Mouse (Mus musculus): ENCODE data around the gene Rita1. TPM values are rescaled to one million over a fixed set of nuclear protein-coding genes. Genes with fewer than 3 reads are reported as not detected.
A peak's percentile ranks its signal among the peaks of the same experiment; 100 is the strongest.

Gene Rita1
- polyA plus RNA-seq, 1 experiment from 2014 or later, result 26.5 TPM

DNA sequence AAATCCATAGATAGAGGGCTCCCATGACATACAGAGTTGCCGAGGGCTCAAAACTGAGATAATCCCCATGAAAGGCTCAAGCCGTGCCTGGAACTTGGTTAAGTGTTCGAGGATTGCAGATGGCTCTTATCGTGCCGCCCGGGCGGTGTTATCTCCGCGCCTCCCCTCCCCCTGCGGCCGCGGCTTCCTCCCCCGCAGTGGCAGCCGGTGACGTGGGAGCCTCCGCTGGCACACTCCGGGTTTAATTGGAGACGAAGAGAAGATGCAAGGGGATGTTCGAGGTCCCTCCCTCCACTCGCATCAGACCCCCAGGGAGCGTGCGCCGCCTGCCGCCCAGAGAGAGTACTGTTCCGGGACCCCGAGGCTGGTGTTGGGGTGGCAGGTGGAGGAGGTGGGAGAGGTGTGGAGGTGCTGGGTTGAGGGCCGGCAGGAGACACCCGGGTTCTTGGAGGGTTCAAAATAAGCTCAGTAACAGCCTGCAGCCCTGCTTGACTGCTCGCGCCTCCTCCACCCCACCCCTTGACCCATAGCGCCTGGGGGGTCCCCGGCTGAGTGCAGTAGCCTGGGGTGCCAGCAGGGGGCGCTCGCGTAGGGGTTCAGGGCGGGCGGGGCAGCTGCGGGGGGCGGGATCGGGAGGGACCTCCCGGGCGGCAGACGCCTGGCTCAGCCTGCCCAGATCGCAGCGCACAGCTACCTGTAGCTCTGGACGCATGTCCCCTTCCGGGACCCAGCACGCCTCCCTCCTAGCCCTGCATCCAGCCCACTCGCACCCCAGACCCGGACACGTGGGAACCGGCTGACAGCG is 36.4 kb upstream of the Rita1 start, which contains the start of gene Rasal1:
Rasal1 (plus strand) TSS at position 244 of the 805 bp plus-strand sequence.
- ATAC-seq (ENCODE audit: low read depth), result peak; percentile 31; the same call in 1 of the 2 replicates

DNA sequence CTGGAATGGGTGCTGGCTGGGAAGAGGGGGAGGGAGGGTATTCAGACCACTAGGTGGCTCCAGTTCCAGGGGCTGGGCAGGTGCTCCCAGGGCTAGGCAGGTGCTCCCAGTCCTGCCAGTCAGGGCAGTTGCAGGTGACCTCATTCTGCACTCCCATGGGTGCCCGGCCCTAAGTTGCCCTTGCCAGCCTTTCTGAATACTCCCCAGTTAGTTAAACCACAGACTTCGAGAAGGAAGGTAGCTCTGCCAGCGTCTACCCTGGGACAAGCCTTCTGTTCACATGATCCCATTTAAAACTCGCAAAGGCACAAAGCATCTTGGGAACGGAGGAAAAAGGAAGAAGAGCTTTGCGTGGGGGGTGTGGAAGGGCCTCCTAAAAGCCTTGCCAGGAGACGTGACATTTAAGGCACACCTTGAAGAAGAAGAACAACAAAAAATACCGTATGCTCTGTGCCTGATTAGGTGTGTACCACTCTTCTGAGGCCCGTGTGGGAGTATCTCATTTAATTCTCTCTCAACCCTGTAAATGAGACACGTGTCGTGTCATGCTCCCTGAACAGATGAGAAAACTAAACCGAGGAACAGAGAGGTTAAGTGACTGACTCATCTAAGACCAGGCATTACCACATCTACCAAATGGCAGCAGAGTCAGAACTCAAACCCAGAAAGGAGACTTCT is 35.6 kb upstream of the Rita1 start:
- Histone ChIP-seq H3K27me3 (ENCODE audit: control insufficient read depth, insufficient read depth, low read length) (peaks cover 22% of the 10 kb centered on the region), H3K4me1 (ENCODE audit: control insufficient read depth, insufficient read depth, low read length) (peaks cover 4% of the 10 kb centered on the region; the same call in 1 of the 2 replicates), H3K4me2 (ENCODE audit: low read depth, low read length) (no peak overlapping the region), H3K36me3 (ENCODE audit: control insufficient read depth, insufficient read depth, low read length) (no peaks in the 10 kb centered on the region), H3K9me3 (ENCODE audit: control insufficient read depth, low read length) (no peaks in the 10 kb centered on the region), H3K27ac (ENCODE audit: low read depth, low read length) (no peak overlapping the region), H3K4me3 (ENCODE audit: low read depth, low read length) (no peak overlapping the region), H3K9ac (replicated peaks; ENCODE audit: low read depth, low read length) (no peak overlapping the region)
- no peak for ATAC-seq (ENCODE audit: low read depth)
- 43% methylated on average over 12 of the region's 12 CpGs for WGBS

More for the DNA sequence above, 36.4 kb upstream of the Rita1 start, which contains the start of gene Rasal1:
- Histone ChIP-seq H3K4me2 (ENCODE audit: low read depth, low read length) (peak within 1 kb of the TSS; percentile 34), H3K9me3 (ENCODE audit: control insufficient read depth, low read length) (no peaks in the 10 kb centered on the region), H3K36me3 (ENCODE audit: control insufficient read depth, insufficient read depth, low read length) (no peaks in the 10 kb centered on the region), H3K4me3 (ENCODE audit: low read depth, low read length) (no peak within 1 kb of the TSS), H3K27me3 (ENCODE audit: control insufficient read depth, insufficient read depth, low read length) (peaks cover 22% of the 10 kb centered on the region), H3K4me1 (ENCODE audit: control insufficient read depth, insufficient read depth, low read length) (peaks cover 4% of the 10 kb centered on the region; the same call in 1 of the 2 replicates), H3K9ac (replicated peaks; ENCODE audit: low read depth, low read length) (no peak within 1 kb of the TSS), H3K27ac (ENCODE audit: low read depth, low read length) (no peak within 1 kb of the TSS)
- WGBS, result 2% methylated on average over 43 of the region's 53 CpGs

DNA sequence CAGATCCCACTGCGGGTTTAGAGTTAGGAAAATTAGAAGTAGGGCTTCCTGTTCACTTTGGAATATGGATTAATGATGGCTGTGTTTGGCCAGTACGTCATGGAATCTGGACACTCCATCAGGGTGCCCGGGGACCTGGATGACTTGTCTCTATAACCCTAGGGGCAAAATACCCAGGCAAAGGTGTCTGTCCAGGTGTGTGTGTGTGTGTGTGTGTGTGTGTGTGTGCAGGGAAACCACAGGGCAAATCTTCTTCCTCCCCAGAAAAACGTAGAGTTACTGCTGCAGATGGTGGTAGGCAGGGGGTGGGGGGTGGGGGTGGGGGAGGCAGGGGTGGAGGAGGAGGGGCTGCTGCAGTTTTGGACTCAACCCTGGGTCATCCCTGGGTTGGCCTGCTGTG is 35.0 kb upstream of the Rita1 start:
- Histone ChIP-seq H3K4me1 (ENCODE audit: control insufficient read depth, insufficient read depth, low read length) (peaks cover 4% of the 10 kb centered on the region; the same call in 1 of the 2 replicates), H3K27me3 (ENCODE audit: control insufficient read depth, insufficient read depth, low read length) (peaks cover 22% of the 10 kb centered on the region), H3K9me3 (ENCODE audit: control insufficient read depth, low read length) (no peaks in the 10 kb centered on the region), H3K27ac (ENCODE audit: low read depth, low read length) (no peak overlapping the region), H3K4me2 (ENCODE audit: low read depth, low read length) (no peak overlapping the region), H3K9ac (replicated peaks; ENCODE audit: low read depth, low read length) (no peak overlapping the region), H3K4me3 (ENCODE audit: low read depth, low read length) (no peak overlapping the region), H3K36me3 (ENCODE audit: control insufficient read depth, insufficient read depth, low read length) (no peaks in the 10 kb centered on the region)
- no peak for ATAC-seq (ENCODE audit: low read depth)
- 93% methylated on average over 3 of the region's 4 CpGs for WGBS

DNA sequence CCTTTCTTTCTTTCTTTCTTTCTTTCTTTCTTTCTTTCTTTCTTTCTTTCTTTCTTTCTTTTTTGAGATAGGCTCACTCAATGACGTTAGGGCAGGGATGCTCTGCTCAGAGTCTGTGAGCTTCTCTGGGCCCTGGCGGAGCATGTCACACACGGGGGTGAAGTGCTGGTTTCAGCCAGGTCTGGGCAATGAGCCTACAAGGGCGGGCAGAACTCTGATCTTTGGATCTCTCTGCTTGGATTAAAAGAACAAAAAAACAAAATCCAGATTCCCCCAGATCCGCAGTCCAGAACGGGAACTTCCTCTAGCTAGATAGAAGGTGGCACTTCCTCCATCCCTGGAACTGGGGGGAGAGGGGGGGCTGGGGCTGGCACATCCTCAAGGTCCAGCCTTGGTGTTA is 33.5 kb upstream of the Rita1 start:
- Histone ChIP-seq H3K4me1 (ENCODE audit: control insufficient read depth, insufficient read depth, low read length) (peaks cover 4% of the 10 kb centered on the region; the same call in 1 of the 2 replicates), H3K9ac (replicated peaks; ENCODE audit: low read depth, low read length) (no peak overlapping the region), H3K4me2 (ENCODE audit: low read depth, low read length) (no peak overlapping the region), H3K9me3 (ENCODE audit: control insufficient read depth, low read length) (no peaks in the 10 kb centered on the region), H3K36me3 (ENCODE audit: control insufficient read depth, insufficient read depth, low read length) (no peaks in the 10 kb centered on the region), H3K27me3 (ENCODE audit: control insufficient read depth, insufficient read depth, low read length) (peaks cover 22% of the 10 kb centered on the region), H3K27ac (ENCODE audit: low read depth, low read length) (no peak overlapping the region), H3K4me3 (ENCODE audit: low read depth, low read length) (no peak overlapping the region)
- ATAC-seq (ENCODE audit: low read depth), result no peak
- WGBS, result 62% methylated on average over 6 of the region's 6 CpGs

DNA sequence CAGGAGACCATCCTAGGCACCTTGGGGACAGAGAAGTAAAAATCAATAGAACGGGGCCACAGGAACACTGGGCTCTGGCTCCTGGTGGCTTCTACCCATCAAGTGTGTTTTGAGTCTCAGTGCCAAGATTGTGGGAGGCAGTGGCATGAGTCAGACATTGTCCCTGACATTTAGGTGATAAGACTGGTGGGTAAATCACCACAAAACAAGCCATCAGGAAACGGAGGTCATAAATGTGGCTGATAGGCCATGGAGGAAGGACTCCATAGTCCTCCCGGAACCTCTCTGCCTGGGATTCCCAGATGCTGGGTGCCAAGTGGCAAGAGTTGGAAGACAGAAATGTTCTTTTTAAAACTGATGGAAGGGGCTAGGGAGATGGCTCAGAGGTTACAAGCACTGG is 31.8 kb upstream of the Rita1 start:
- no peak overlapping the region for H3K9ac ChIP-seq (replicated peaks; ENCODE audit: low read depth, low read length)
- no peaks in the 10 kb centered on the region for H3K9me3 ChIP-seq (ENCODE audit: control insufficient read depth, low read length)
- WGBS, result 62% methylated on average over 3 of the region's 3 CpGs
- no peak for ATAC-seq (ENCODE audit: low read depth)
- no peaks in the 10 kb centered on the region for H3K36me3 ChIP-seq (ENCODE audit: control insufficient read depth, insufficient read depth, low read length)
- peaks cover 4% of the 10 kb centered on the region; the same call in 1 of the 2 replicates for H3K4me1 ChIP-seq (ENCODE audit: control insufficient read depth, insufficient read depth, low read length)
- H3K27ac ChIP-seq (ENCODE audit: low read depth, low read length), result no peak overlapping the region
- H3K4me2 ChIP-seq (ENCODE audit: low read depth, low read length), result no peak overlapping the region
- no peak overlapping the region for H3K4me3 ChIP-seq (ENCODE audit: low read depth, low read length)
- H3K27me3 ChIP-seq (ENCODE audit: control insufficient read depth, insufficient read depth, low read length), result peaks cover 6% of the 10 kb centered on the region

DNA sequence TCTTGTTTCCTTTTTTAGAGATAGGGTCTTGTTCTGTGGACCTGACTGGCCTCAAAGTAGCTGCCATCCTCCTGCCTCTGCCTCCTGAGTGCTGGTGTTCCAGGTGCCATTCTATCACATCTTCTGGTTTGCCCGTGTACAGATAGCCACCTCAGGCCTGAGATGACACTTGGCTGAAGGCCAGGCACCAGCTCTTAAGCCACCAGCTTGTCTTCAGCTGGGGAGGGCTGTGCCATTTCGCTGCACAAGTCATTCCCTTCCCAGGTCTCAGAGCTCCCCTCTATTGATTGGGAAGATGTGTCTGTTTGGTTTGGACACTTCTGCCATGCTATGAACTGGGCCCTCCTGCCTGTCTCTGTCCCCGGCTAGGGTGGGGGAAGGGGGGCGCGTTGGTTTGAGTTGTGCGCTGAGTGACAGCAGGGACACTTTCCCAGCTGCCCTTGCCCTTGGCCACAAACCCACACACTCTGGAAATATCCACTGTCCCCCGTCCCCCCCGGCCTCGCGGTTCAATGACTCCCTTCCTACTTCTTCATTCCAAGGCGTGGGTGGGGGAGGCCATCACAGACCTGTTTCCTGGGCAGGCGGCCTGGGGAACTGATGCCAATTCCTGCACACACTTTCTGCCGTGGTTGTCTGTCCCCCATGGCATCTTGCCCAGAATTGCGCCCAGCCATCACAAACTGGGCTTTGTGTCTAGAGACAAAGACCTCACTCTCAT is 31.1 kb upstream of the Rita1 start:
- Histone ChIP-seq H3K27ac (ENCODE audit: low read depth, low read length) (no peak overlapping the region), H3K9ac (replicated peaks; ENCODE audit: low read depth, low read length) (no peak overlapping the region), H3K4me1 (ENCODE audit: control insufficient read depth, insufficient read depth, low read length) (no peaks in the 10 kb centered on the region), H3K4me3 (ENCODE audit: low read depth, low read length) (no peak overlapping the region), H3K4me2 (ENCODE audit: low read depth, low read length) (no peak overlapping the region), H3K9me3 (ENCODE audit: control insufficient read depth, low read length) (no peaks in the 10 kb centered on the region), H3K27me3 (ENCODE audit: control insufficient read depth, insufficient read depth, low read length) (no peaks in the 10 kb centered on the region), H3K36me3 (ENCODE audit: control insufficient read depth, insufficient read depth, low read length) (no peaks in the 10 kb centered on the region)
- no peak for ATAC-seq (ENCODE audit: low read depth)
- 72% methylated on average over 14 of the region's 14 CpGs for WGBS

DNA sequence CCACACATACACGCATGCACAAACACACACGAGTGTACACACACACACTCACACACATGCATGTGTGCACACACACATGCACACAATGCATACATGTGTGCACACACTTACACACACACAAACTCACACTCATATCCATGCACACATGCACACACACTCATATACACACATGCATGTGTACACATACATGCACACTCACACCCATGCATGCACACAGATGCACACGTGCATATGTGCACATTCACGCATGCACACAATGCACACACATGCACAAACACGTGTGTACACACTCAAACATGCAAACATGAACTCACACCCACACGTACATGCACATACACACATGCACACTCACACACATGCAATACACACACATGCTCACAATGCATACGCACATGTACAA is 27.7 kb upstream of the Rita1 start:
- Histone ChIP-seq H3K27me3 (ENCODE audit: control insufficient read depth, insufficient read depth, low read length) (no peaks in the 10 kb centered on the region), H3K4me1 (ENCODE audit: control insufficient read depth, insufficient read depth, low read length) (no peaks in the 10 kb centered on the region), H3K9me3 (ENCODE audit: control insufficient read depth, low read length) (no peaks in the 10 kb centered on the region), H3K4me2 (ENCODE audit: low read depth, low read length) (no peak overlapping the region), H3K27ac (ENCODE audit: low read depth, low read length) (no peak overlapping the region), H3K36me3 (ENCODE audit: control insufficient read depth, insufficient read depth, low read length) (no peaks in the 10 kb centered on the region), H3K9ac (replicated peaks; ENCODE audit: low read depth, low read length) (no peak overlapping the region), H3K4me3 (ENCODE audit: low read depth, low read length) (no peak overlapping the region)
- WGBS, result 94% methylated on average over 7 of the region's 7 CpGs
- no peak for ATAC-seq (ENCODE audit: low read depth)

DNA sequence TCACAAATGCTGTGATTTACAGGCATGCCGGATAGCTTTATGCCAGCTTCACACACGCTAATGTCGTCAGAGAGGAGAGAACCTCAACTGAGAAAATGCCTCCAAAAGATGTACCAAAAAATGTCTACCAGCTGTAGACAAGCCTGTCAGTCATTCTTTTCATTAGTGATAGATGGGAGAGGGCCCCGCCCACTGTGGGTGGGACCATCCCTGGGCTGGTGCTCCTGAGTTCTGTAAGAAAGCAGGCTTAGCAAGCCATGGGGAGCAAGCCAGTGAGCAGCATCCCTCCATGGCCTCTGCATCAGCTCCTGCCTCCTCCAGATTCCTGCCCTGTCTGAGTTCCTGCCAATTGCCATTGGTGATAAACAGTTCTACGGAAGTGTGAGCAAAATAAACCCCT is 23.2 kb upstream of the Rita1 start:
- Histone ChIP-seq H3K27me3 (ENCODE audit: control insufficient read depth, insufficient read depth, low read length) (no peaks in the 10 kb centered on the region), H3K9ac (replicated peaks; ENCODE audit: low read depth, low read length) (no peak overlapping the region), H3K36me3 (ENCODE audit: control insufficient read depth, insufficient read depth, low read length) (no peaks in the 10 kb centered on the region), H3K4me3 (ENCODE audit: low read depth, low read length) (no peak overlapping the region), H3K9me3 (ENCODE audit: control insufficient read depth, low read length) (no peaks in the 10 kb centered on the region), H3K4me1 (ENCODE audit: control insufficient read depth, insufficient read depth, low read length) (no peaks in the 10 kb centered on the region), H3K27ac (ENCODE audit: low read depth, low read length) (no peak overlapping the region), H3K4me2 (ENCODE audit: low read depth, low read length) (no peak overlapping the region)
- 82% methylated on average over 5 of the region's 5 CpGs for WGBS
- ATAC-seq (ENCODE audit: low read depth), result no peak

Data from neural tube, embryonic 14.5 days (tissue).